Mouse (Mus musculus) gastrocnemius, adult 8-10 months (tissue): ENCODE results near the gene Ankrd11. TPM values are rescaled to one million over a fixed set of nuclear protein-coding genes. Genes with fewer than 3 reads are reported as not detected.
"Not testable (repeated sequence)": the region's sequence is repeated elsewhere in the genome, so short reads cannot be mapped to it uniquely, and the experiment has no call there.

ENCODE experiments used
- DNase-seq, 2 experiments: peaks; one replicate each; pipeline ENCODE4 v3.0.0; 2022; ENCODE audit warnings: low spot score in 2 of 2
- total RNA-seq, 4 experiments: library from RNA; stranded (reverse); gene quantifications; 2 replicates each; pipeline ENCODE4 v1.2.4; 2022

The Ankrd11 gene
- 10 to 100 TPM; 55.0 to 63.5 (median 62.4) TPM for total RNA-seq

- peak; percentile 99 to 100 for DNase-seq
These were observed at the start of gene Ankrd11 for GRCm38 (mm10) chr8:123042158-123042973. Ankrd11 (minus strand) TSS chr8:123042277.

GRCm38 (mm10) chr8:123087289-123087688, 45.2 kb upstream of the Ankrd11 start:
- no peak for DNase-seq

- no peak for DNase-seq
These were observed 41.5 kb upstream of the Ankrd11 start for GRCm38 (mm10) chr8:123083610-123084009.

- no peak for DNase-seq
These were observed 40.9 kb upstream of the Ankrd11 start for GRCm38 (mm10) chr8:123082993-123083392.

- DNase-seq: no peak
These were observed 35.1 kb upstream of the Ankrd11 start for GRCm38 (mm10) chr8:123077213-123077612.

- DNase-seq: no peak
These were observed 29.1 kb upstream of the Ankrd11 start for GRCm38 (mm10) chr8:123071176-123071575.

GRCm38 (mm10) chr8:123066101-123066683, 24.1 kb upstream of the Ankrd11 start:
- DNase-seq: no peak

GRCm38 (mm10) chr8:123065214-123066100, 23.4 kb upstream of the Ankrd11 start:
- peak; percentile 84 to 93 for DNase-seq

- no peak for DNase-seq
These were observed 22.7 kb upstream of the Ankrd11 start for GRCm38 (mm10) chr8:123064809-123065213.

GRCm38 (mm10) chr8:123064072-123064471, 22.0 kb upstream of the Ankrd11 start:
- DNase-seq: no peak

GRCm38 (mm10) chr8:123062721-123063120, 20.6 kb upstream of the Ankrd11 start, which contains the start of gene Spg7:
Spg7 (plus strand) TSS chr8:123062942.
- no peak for DNase-seq

- DNase-seq: no peak
These were observed 9.4 kb upstream of the Ankrd11 start for GRCm38 (mm10) chr8:123051458-123051857.

- DNase-seq: no peak
These were observed 6.3 kb upstream of the Ankrd11 start for GRCm38 (mm10) chr8:123048402-123048801.

- DNase-seq: no peak
These were observed 5.8 kb upstream of the Ankrd11 start for GRCm38 (mm10) chr8:123047827-123048226.

GRCm38 (mm10) chr8:123046706-123047105, 4.6 kb upstream of the Ankrd11 start:
- no peak for DNase-seq

- DNase-seq: not testable (repeated sequence)
These were observed 2.8 kb upstream of the Ankrd11 start for GRCm38 (mm10) chr8:123044743-123045425.

- DNase-seq: no peak
These were observed 1.9 kb upstream of the Ankrd11 start for GRCm38 (mm10) chr8:123043941-123044340.

- no peak for DNase-seq
These were observed 1.0 kb upstream of the Ankrd11 start for GRCm38 (mm10) chr8:123042974-123043625.

- DNase-seq: no peak
These were observed 337 bp downstream of the Ankrd11 start for GRCm38 (mm10) chr8:123041774-123042105.

GRCm38 (mm10) chr8:123041008-123041773, 886 bp downstream of the Ankrd11 start:
- peak; percentile 37 to 57 for DNase-seq
